Mouse (Mus musculus) erythroblast, embryonic 14.5 days (primary cell): ENCODE results near the gene Casc4.

Experiments
- GATA1 ChIP-seq: IDR thresholded peaks from 2 replicates; pipeline ENCODE4 v1.6.1; 2012; ENCODE audit warnings: low read length, inconsistent platforms, mixed read lengths
- TAL1 ChIP-seq: IDR thresholded peaks from 3 replicates; pipeline ENCODE4 v1.6.1; 2012; ENCODE audit warnings: low read length, inconsistent platforms, mixed read lengths

DNA sequence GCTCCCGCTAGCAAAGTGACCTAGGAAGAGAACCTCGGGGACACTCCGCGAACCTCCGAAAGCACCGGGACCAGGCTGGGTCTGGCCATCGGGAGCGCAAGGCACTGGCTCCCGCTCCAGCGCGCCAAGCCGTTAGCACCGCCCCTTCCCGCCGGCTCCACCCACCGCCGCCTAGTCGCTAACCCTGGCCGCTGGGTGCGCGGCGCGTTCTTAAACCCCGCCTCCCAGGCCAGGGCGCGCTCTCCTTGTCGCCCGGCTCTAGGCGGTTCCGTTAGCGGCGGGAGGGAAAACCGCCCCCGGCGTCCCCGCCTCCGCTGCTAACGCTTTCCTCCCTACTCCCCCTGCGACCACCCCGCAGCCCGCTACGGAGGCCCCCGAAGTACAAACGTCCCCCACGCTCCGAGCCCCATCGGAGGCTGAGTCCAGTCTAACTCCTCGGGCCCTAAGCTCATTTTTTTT, 89.0 kb downstream of the Casc4 start, which contains the start of the genes Ctdspl2 and Mageb3:
- no peak for TF ChIP-seq GATA1
- no peak for TF ChIP-seq TAL1
